Mouse (Mus musculus) urinary bladder, postnatal 25 days (tissue): ENCODE data around the gene Ptgir.

Source experiments
- DNase-seq: peaks from one replicate; pipeline ENCODE4 v3.0.0; 2022; ENCODE audit warnings: low spot score

Gene Ptgir

GRCm38 (mm10) chr7:16891641-16892351 lies 14.5 kb upstream of the Ptgir start, which contains the start of gene Gng8:
TSS of gene Gng8 (plus strand) at chr7:16891786.
- DNase-seq = peak; percentile 83

GRCm38 (mm10) chr7:16892352-16892730 lies 13.9 kb upstream of the Ptgir start:
- no peak for DNase-seq

GRCm38 (mm10) chr7:16893612-16894011 lies 12.7 kb upstream of the Ptgir start:
- no peak for DNase-seq

- DNase-seq = no peak
These were observed 12.0 kb upstream of the Ptgir start for GRCm38 (mm10) chr7:16894279-16894678.

- DNase-seq = peak; percentile 72
These were observed 11.3 kb upstream of the Ptgir start for GRCm38 (mm10) chr7:16895000-16895399.

- DNase-seq = no peak
These were observed 10.8 kb upstream of the Ptgir start for GRCm38 (mm10) chr7:16895511-16895910.

GRCm38 (mm10) chr7:16900526-16900925 lies 5.8 kb upstream of the Ptgir start:
- no peak for DNase-seq

- DNase-seq = no peak
These were observed 2.8 kb upstream of the Ptgir start for GRCm38 (mm10) chr7:16903439-16903955.

- DNase-seq = no peak
These were observed 2.1 kb upstream of the Ptgir start for GRCm38 (mm10) chr7:16904120-16904675.

GRCm38 (mm10) chr7:16905491-16906021 lies 734 bp upstream of the Ptgir start:
- no peak for DNase-seq

- DNase-seq = no peak
These were observed 734 bp downstream of the Ptgir start for GRCm38 (mm10) chr7:16906889-16907559.

GRCm38 (mm10) chr7:16907842-16908241 lies 1.6 kb downstream of the Ptgir start:
- no peak for DNase-seq

- no peak for DNase-seq
These were observed 2.1 kb downstream of the Ptgir start for GRCm38 (mm10) chr7:16908367-16908766.

GRCm38 (mm10) chr7:16908859-16909258 lies 2.6 kb downstream of the Ptgir start:
- DNase-seq = no peak

GRCm38 (mm10) chr7:16909909-16910308 lies 3.6 kb downstream of the Ptgir start:
- DNase-seq = no peak

- DNase-seq = no peak
These were observed 5.6 kb downstream of the Ptgir start for GRCm38 (mm10) chr7:16911904-16912303.

GRCm38 (mm10) chr7:16912360-16912759 lies 6.1 kb downstream of the Ptgir start:
- no peak for DNase-seq

GRCm38 (mm10) chr7:16913806-16914452 lies 7.6 kb downstream of the Ptgir start:
- peak; percentile 68 for DNase-seq

- no peak for DNase-seq
These were observed 8.4 kb downstream of the Ptgir start for GRCm38 (mm10) chr7:16914453-16915343.

- no peak for DNase-seq
These were observed 9.4 kb downstream of the Ptgir start for GRCm38 (mm10) chr7:16915461-16916340.
